Mouse (Mus musculus): ENCODE results near the gene Synj2. TPM values are rescaled to one million over a fixed set of nuclear protein-coding genes. Genes with fewer than 3 reads are reported as not detected.
"Not testable (repeated sequence)": the region's sequence is repeated elsewhere in the genome, so short reads cannot be mapped to it uniquely, and the experiment has no call there.

The Synj2 gene
- total RNA-seq, 2 experiments from 2014 or later, result 31.6 to 39.0 TPM

DNA sequence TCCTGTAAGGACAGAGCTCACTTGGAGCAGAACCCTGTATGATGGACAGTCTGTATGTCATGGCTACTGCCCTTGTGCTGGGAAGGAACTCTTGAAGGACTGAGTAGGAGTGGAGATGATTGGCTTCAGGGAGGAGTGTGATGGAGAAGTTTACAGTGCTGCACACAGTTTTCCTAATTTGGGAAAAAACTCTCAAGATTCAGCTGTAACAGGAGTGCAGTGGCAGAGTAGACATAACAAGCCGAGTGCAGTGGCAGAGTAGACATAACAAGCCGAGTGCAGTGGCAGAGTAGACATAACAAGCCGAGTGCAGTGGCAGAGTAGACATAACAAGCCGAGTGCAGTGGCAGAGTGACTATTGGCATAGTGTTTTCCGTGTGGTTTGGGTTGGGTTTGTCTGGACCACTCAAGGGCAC, 80.3 kb downstream of the Synj2 start:
- DNase-seq (ENCODE audit: low spot score in 2 of 2), result not testable (repeated sequence)

- no peak for DNase-seq (ENCODE audit: low spot score in 2 of 2)
These were observed 84.8 kb downstream of the Synj2 start for GRCm38 (mm10) chr17:6025831-6026230.

DNA sequence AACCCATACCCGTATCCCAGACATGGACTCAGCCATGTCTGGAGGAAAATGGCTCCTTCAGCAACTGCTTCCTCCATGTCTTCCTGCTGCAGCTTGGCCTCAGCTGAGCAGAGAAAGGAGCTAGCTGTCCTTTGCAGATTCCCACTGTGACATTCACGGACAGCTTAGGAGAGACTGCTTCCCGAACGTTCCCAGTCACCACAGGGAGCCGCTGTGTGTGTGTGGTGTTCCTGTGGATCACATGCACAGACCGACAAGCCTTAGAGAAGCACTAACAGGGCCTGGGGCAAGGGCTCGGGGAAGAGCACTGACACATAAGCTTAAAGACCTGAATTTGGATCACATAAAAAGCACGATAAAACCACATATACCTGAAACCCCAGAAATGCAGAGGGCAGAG, 94.6 kb downstream of the Synj2 start:
- no peak for DNase-seq (ENCODE audit: low spot score in 2 of 2)

DNA sequence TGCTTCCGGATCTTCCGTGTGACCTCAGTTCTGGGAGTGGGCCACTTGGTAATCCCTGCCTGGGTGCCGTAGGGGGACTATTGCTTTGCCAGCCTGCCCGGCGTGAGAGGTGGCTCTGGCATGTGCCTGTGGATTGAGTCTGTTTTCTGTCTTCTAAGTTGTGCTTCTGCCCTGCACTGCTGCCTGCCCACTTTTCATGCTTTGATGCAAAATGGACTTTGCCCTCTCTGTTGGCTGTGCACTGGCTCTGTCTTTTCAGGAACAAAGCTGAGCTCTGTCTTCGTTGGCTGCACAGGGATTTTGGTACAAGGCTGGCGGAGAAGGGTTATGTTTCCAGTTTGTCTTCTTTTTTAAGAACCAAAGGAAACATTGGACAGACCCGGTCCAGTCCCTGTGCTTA, 95.4 kb downstream of the Synj2 start:
- DNase-seq (ENCODE audit: low spot score in 2 of 2), result no peak

DNA sequence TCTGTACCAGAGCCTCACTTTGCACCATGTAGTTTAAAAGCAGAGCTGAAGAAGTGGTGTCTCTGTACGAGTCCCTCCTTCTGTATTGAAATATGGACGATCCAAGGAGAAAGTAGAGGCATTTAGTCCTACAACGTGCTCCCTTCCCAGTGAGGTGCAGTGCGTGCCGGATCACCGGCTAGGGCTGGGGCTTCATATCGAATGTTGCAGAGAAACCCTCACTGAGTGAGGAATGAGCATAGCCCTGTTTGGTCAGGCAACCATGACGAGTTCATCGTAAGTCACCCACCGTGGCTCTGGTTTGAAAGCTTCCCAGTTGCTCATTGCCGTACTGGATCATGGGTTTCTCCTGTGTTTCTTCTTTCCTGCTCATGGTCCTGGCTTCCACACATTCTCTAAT, 95.8 kb downstream of the Synj2 start:
- no peak for DNase-seq (ENCODE audit: low spot score in 2 of 2)

DNA sequence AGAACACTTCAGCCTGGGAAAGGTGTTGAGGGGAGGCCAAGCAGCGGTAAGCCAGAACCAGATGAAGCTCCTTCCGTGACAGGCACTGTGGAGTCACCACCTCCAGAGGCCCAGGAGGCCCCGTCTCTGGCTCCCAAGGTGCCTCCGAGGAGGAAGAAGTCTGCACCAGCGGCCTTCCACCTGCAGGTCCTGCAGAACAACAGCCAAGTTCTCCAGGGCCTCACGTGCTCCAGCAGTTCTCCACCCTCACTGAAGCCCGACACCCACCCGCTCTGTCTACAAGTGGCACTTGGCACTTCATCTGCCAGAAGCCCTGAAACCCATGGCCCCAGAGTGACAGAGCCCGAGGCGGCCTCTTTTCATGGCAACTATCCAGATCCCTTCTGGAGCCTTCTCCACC, 96.4 kb downstream of the Synj2 start:
- no peak for DNase-seq (ENCODE audit: low spot score in 2 of 2)

- DNase-seq (ENCODE audit: low spot score in 2 of 2), result no peak
These were observed 111.7 kb downstream of the Synj2 start for GRCm38 (mm10) chr17:6052801-6053200.

DNA sequence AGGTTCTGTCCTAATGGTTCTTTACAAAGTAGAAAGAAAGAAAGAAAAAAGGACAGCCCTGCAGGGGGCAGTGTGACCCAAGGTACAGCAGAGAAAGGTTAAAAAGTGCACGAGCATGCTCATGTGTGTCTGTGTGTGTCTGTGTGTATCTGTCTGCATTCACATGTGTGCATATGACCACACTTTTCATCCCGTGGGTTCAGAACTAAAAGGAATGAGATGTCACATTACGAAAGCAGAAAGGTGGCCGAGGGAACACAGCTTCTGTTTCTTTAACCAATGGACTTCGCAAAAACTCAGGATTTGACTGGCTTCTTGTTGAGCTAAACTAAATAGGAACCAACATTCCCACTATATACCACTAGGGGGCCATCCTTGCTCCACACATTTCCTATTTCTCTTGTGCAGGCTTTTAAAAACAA, 113.9 kb downstream of the Synj2 start:
- DNase-seq (ENCODE audit: low spot score in 2 of 2), result peak; percentile 32 to 62

DNA sequence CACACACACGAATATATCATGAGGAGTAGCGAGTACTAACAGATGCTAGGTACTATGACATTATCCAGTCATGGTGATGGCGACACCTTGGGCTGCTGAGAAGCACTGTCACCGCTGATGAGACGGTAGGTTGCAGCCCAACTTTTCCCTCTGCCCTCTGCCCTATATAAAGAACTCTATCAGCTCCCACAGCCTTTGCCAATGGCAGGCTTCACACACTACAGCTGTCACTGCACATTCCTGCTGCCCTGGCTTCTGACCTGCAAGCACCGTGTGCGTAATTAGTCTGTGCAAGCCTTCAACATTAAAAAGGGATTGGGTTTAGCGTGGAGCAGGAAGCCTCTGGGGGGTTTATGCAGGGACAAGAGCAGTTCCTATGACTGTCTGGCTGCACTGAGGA, 121.7 kb downstream of the Synj2 start:
- DNase-seq (ENCODE audit: low spot score in 2 of 2), result no peak

DNA sequence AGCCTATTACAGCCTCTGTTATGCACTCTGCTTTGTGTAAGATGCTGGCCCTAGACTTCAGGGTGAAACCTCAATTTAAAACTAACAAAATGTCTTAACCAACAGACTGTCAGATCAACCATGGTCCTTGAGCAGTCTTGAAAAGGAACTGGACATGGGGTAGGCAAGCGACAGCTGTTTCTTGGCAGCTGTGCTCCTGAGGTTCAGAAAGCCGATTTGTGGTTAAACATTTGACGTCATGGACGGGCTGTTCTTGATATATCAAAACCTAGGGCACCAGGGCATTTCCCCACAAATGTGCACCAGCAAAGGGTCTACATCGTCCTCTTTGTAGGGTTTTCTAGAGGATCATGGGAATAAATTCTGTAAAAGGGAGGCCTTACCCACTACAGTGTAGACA, 122.5 kb downstream of the Synj2 start:
- no peak for DNase-seq (ENCODE audit: low spot score in 2 of 2)

GRCm38 (mm10) chr17:6066021-6066420, 124.9 kb downstream of the Synj2 start:
- no peak for DNase-seq (ENCODE audit: low spot score in 2 of 2)

DNA sequence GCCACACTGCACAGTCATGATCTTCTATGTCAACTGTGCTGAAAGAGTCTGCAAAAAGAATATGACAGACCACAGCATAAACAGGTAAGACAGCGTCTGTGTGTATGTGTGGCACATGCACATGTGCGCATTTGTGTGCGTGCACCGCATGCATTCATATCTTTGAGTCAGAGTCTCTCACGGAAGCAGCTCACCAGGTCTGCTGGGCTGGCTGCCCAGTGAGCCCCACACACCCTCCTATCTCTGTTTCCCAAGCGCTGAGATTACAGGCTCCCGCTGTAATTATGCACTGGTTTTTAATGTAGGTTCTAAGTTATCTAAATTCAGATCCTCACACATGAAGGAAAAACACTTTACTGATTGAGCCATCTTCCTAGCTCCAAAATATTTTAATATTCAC, 126.5 kb downstream of the Synj2 start:
- DNase-seq (ENCODE audit: low spot score in 2 of 2), result no peak

DNA sequence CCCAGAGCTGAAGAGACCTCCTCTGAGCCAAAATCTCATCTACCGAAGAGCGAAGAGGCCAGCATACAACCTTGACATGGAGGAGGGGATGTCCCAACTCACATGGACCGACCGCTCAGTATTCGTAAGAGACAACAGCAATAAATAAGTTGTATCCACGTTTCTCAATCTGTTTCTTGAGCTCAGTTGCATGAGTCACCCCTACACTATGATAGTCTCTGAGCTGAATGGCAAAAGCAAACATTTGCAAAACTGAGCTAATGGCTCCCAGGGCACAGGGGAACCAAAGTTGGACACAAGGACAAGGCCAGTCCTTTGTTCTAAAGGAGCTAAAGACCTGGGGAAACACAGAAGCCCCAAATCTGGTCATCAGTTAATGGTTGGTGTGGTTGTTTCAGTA, 128.8 kb downstream of the Synj2 start:
- DNase-seq (ENCODE audit: low spot score in 2 of 2), result no peak

GRCm38 (mm10) chr17:6073405-6073804, 132.3 kb downstream of the Synj2 start:
- DNase-seq (ENCODE audit: low spot score in 2 of 2), result no peak

DNA sequence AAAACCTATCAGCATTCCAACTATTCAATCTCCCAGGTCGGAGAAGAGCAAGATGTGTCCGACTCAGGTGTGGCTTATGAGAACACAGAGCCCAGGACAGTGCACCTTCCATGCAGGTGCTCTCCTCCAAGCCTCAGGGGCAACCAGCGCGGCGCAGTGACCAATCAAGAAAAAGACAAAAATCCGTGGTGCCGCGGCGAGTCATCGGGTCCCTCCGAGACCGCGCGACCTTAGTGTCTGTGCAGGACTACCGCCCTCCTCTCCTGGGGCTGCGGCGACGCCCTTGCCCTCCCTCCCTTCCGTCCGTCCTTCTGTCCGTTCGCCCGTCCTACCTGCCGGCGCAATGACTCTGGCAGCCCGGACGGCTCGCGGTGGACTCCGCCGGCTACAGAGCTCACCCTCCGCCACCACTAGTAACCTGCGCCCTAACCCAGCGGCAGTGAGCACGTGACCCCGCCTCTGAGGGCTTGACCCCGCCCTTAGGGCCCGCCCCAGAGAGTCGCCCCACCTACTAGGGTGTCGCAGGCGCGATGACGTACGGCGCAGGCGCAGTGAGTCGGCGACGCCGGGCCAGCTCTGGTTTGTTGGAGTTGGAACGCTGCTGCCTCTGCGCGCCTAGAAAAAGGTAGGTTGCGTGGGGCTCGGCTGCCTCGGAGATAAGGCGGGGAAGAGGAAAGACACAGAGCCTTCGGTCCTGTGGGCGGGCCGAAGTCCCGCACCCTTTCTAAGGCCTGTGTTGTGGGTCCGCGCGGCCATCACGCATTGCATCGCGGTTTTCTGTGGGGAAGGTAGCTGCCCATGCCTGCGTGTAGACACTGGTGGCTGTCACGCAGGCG, 138.4 kb downstream of the Synj2 start, which contains the start of the genes Serac1 and Gtf2h5:
Gene Serac1 (minus strand): TSS at position 455 of the 836 bp plus-strand sequence.
Gene Gtf2h5 (plus strand): TSS at position 500 of the 836 bp plus-strand sequence.
- DNase-seq (ENCODE audit: low spot score in 2 of 2), result peak; percentile 96 to 98

DNA sequence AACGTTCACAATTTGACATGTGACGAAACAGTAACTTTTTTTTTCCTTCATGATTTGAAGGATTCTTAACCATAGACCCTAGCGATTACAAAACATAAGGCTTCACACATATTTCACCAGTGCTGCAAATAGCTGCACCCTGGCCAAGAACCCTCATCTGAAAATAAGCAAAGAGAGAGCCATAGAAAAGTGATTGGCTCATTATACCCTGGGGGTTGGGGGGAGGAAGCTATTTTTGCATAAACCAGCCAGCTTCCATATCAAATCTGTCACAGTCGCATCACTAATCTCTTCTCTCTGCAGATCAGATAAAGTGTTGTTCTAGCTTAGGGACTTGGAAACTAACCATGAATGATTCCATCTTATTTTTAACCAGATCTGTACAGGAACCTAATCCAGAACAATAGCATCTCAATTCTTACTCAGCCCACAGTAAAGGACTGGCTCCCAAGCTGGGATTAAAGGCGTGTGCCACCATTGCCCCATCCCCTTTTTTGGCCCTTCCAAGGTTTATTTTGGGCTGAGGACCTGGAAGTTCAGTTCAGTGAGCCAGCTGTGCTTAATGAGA, 142.3 kb downstream of the Synj2 start:
- no peak for DNase-seq (ENCODE audit: low spot score in 2 of 2)

DNA sequence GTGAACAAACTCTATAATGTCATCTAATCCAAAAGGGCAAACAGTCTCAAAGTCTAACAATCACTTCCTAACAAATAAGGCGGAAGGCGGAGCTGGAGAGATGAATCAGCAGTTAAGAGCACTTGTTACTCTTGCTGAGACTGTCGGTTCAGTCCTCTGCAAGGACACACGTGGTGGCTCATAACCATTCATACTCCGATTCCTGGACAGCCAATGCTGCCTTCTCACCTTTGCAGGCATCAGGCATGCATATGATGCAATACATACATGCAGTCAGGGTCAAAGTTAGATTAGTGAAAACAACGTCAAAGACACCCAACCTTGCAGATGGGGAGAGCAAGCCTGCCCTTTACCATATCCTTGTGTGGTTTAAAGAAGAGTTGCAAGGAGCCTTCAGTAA, 150.5 kb downstream of the Synj2 start:
- DNase-seq (ENCODE audit: low spot score in 2 of 2), result no peak

Other genes starting within 250 kb of the Synj2 start
- 10 to 100 TPM; 36.4 to 38.6 TPM for gene Snx9, start 100.0 kb upstream of the Synj2 start, total RNA-seq (2021)
- 10 to 100 TPM in 1 of 2 experiments, 1 to 10 TPM in 1; 9.4 to 10.8 TPM for gene Serac1, start 138.5 kb downstream of the Synj2 start, total RNA-seq (2021)
- gene Gtf2h5, start 138.5 kb downstream of the Synj2 start, total RNA-seq (2021), result 10 to 100 TPM; 86.7 to 88.4 TPM
- 100 to 1,000 TPM; 150 to 174 TPM for gene Tulp4, start 165.2 kb downstream of the Synj2 start, total RNA-seq (2021)

All from gastrocnemius, postnatal 4 days (tissue).